Comparison of ENCODE assay signal across 16 mouse cellular contexts in genomic region chr10:66782025-66782424, GRCm38 (mm10).
DNase-seq lines count a peak whose midpoint lies in the region; ATAC-seq and TF ChIP-seq lines count a peak whose summit lies in the region.
"Had no signal": no experiment of that assay in that cellular context is flagged by ENCODE, and none has a peak within 500 bp of the region (broad histone marks: within the 10 kb centered on the region; RNA-seq: fewer than 3 reads in every experiment).

No protein-coding gene starts in this region.

- no peak for ATAC-seq in heart, embryonic 11.5 days (replicated peaks; ENCODE audit: insufficient number of reproducible peaks, low FRiP score, low TSS enrichment)

- TF ChIP-seq RAD21 in MEL (IDR thresholded peaks at IDR 0.05; ENCODE audit: low read depth, low read length) = peak; percentile 21

- H3K36me3 ChIP-seq in heart, adult 2 months (ENCODE audit: control insufficient read depth, insufficient read depth, low read length) = no peaks in the 10 kb centered on the region
- no peaks in the 10 kb centered on the region for H3K36me3 ChIP-seq in heart, embryonic 11.5 days (ENCODE audit: control insufficient read depth, insufficient read depth, low read length)
- no peaks in the 10 kb centered on the region for H3K36me3 ChIP-seq in MEL (ENCODE audit: control insufficient read depth in 1 of 2, insufficient read depth in 2 of 2, low read length in 2 of 2)
- H3K36me3 ChIP-seq in embryonic facial prominence, embryonic 10.5 days (replicated peaks) = no peaks in the 10 kb centered on the region
- H3K36me3 ChIP-seq: hindbrain, embryonic 12.5 days; limb, embryonic 15.5 days; midbrain, embryonic 12.5 days had no signal

- TF ChIP-seq CTCF in heart, adult 2 months (IDR thresholded peaks at IDR 0.05) = peak; percentile 26; the same call in 1 of the 2 replicates
- peak; percentile 26 to 35 (median 34); a peak in 4 of 6 replicates for TF ChIP-seq CTCF in MEL (IDR thresholded peaks at IDR 0.05 in 2 of 3, conservative IDR thresholded peaks at IDR 0.05 in 1 of 3; ENCODE audit: control insufficient read depth in 1 of 3, insufficient read depth in 1 of 3, low read depth in 2 of 3, low read length in 3 of 3, poor library complexity in 1 of 3, severe bottlenecking in 1 of 3)

- H3K27me3 ChIP-seq in heart, adult 2 months (ENCODE audit: control insufficient read depth, insufficient read depth, low read length) = no peaks in the 10 kb centered on the region
- H3K27me3 ChIP-seq in heart, embryonic 11.5 days (ENCODE audit: control insufficient read depth, insufficient read depth, low read length) = no peaks in the 10 kb centered on the region
- H3K27me3 ChIP-seq in MEL (ENCODE audit: control insufficient read depth in 1 of 2, insufficient read depth in 2 of 2, low read length in 2 of 2) = no peaks in the 10 kb centered on the region
- H3K27me3 ChIP-seq in embryonic facial prominence, embryonic 10.5 days (replicated peaks; ENCODE audit: low read depth, poor library complexity, severe bottlenecking) = no peaks in the 10 kb centered on the region
- H3K27me3 ChIP-seq: hindbrain, embryonic 12.5 days; limb, embryonic 15.5 days; midbrain, embryonic 12.5 days had no signal

- no peaks in the 10 kb centered on the region for H3K79me2 ChIP-seq in heart, adult 2 months (replicated peaks; ENCODE audit: control insufficient read depth, insufficient read depth, low read length)
- no peaks in the 10 kb centered on the region for H3K79me2 ChIP-seq in MEL (ENCODE audit: control insufficient read depth, insufficient read depth, low read length, poor library complexity)

- 92% methylated on average over 5 of the region's 5 CpGs for WGBS in heart, adult 2 months
- WGBS in heart, embryonic 11.5 days (ENCODE audit: insufficient replicate concordance) = 86% methylated on average over 5 of the region's 5 CpGs
- 95% methylated on average over 5 of the region's 5 CpGs for WGBS in embryonic facial prominence, embryonic 10.5 days

- no peaks in the 10 kb centered on the region for H3K9me3 ChIP-seq in heart, embryonic 11.5 days (replicated peaks; ENCODE audit: control insufficient read depth, low read length)
- no peaks in the 10 kb centered on the region for H3K9me3 ChIP-seq in MEL (replicated peaks; ENCODE audit: insufficient read depth, low read length)
- H3K9me3 ChIP-seq in embryonic facial prominence, embryonic 10.5 days = 0 out of 2 replicates have a peak, but pooled peaks cover under 1% of the 10 kb centered on the region
- H3K9me3 ChIP-seq: hindbrain, embryonic 12.5 days; limb, embryonic 15.5 days had no signal

- DNase-seq in heart, adult 2 months = no peak
- DNase-seq in lung, postnatal 36 days = peak; percentile 1
- no peak for DNase-seq in lung, postnatal 25 days (ENCODE audit: low spot score)
- peak; percentile 14 for DNase-seq in MEL (ENCODE audit: low read depth, low spot score)
- no peak for DNase-seq in embryonic facial prominence, embryonic 10.5 days (ENCODE audit: low spot score)
- no peak for DNase-seq in spleen, postnatal 36 days (ENCODE audit: low spot score in 2 of 2)
- DNase-seq: kidney, adult 11 months; kidney, postnatal 36 days; lung, adult 2 months; right cerebral cortex, postnatal 4 days; thymus, postnatal 4 days had no signal

- TF ChIP-seq EP300 in heart, adult 2 months (IDR thresholded peaks at IDR 0.05; ENCODE audit: insufficient read depth, low read depth, low read length) = no peak
- TF ChIP-seq EP300 in MEL (IDR thresholded peaks at IDR 0.05; ENCODE audit: low read depth in 1 of 2, low read length in 2 of 2) = no peak

- H3K4me2 ChIP-seq in heart, embryonic 11.5 days = no peak overlapping the region
- H3K4me2 ChIP-seq: hindbrain, embryonic 12.5 days; limb, embryonic 15.5 days; midbrain, embryonic 12.5 days had no signal

- intact Hi-C loops in heart, adult 2 months (cut with DNase I) = no loop called here

- no peaks in the 10 kb centered on the region for H3K4me1 ChIP-seq in heart, adult 2 months (ENCODE audit: control insufficient read depth, insufficient read depth, low read length)
- H3K4me1 ChIP-seq in heart, embryonic 11.5 days (ENCODE audit: control insufficient read depth, insufficient read depth, low read length) = no peaks in the 10 kb centered on the region
- H3K4me1 ChIP-seq in MEL (ENCODE audit: control insufficient read depth in 1 of 2, insufficient read depth in 2 of 2, low read length in 2 of 2) = no peaks in the 10 kb centered on the region
- peaks cover 10% of the 10 kb centered on the region for H3K4me1 ChIP-seq in embryonic facial prominence, embryonic 10.5 days
- H3K4me1 ChIP-seq: hindbrain, embryonic 12.5 days; limb, embryonic 15.5 days; midbrain, embryonic 12.5 days had no signal

- no peak overlapping the region for H3K4me3 ChIP-seq in heart, adult 2 months
- H3K4me3 ChIP-seq in heart, embryonic 11.5 days (ENCODE audit: low read depth, low read length) = no peak overlapping the region
- H3K4me3 ChIP-seq in MEL (ENCODE audit: control insufficient read depth in 1 of 2, insufficient read depth in 1 of 2, low read depth in 2 of 2, low read length in 2 of 2) = no peak overlapping the region
- no peak overlapping the region for H3K4me3 ChIP-seq in embryonic facial prominence, embryonic 10.5 days
- H3K4me3 ChIP-seq: hindbrain, embryonic 12.5 days; limb, embryonic 15.5 days; midbrain, embryonic 12.5 days; myocyte had no signal

- H3K9ac ChIP-seq in heart, adult 2 months (ENCODE audit: low read depth, low read length) = no peak overlapping the region
- no peak overlapping the region for H3K9ac ChIP-seq in heart, embryonic 11.5 days (ENCODE audit: low read depth, low read length)
- no peak overlapping the region for H3K9ac ChIP-seq in MEL (ENCODE audit: control insufficient read depth, low read depth, low read length, poor library complexity, severe bottlenecking)
- H3K9ac ChIP-seq: hindbrain, embryonic 12.5 days; limb, embryonic 15.5 days; midbrain, embryonic 12.5 days had no signal

- no peak overlapping the region for H3K27ac ChIP-seq in heart, adult 2 months
- H3K27ac ChIP-seq in heart, embryonic 11.5 days (ENCODE audit: low read depth, low read length) = no peak overlapping the region
- H3K27ac ChIP-seq in MEL (ENCODE audit: control insufficient read depth, low read depth, low read length) = no peak overlapping the region
- no peak overlapping the region for H3K27ac ChIP-seq in embryonic facial prominence, embryonic 10.5 days (replicated peaks)
- H3K27ac ChIP-seq: hindbrain, embryonic 12.5 days; limb, embryonic 15.5 days; midbrain, embryonic 12.5 days had no signal

- TF ChIP-seq POLR2A in heart, adult 2 months (IDR thresholded peaks at IDR 0.05; ENCODE audit: insufficient read depth, low read depth, low read length) = no peak
- TF ChIP-seq POLR2A in MEL (IDR thresholded peaks at IDR 0.05; ENCODE audit: control insufficient read depth in 1 of 2, insufficient read depth in 1 of 2, low read depth in 1 of 2, low read length in 2 of 2, poor library complexity in 1 of 2) = no peak

TF ChIP-seq in MEL, 35 proteins besides CTCF, POLR2A, EP300 and RAD21:
- peak; percentile 14; the same call in 1 of the 2 replicates for TF ChIP-seq SMC3 (IDR thresholded peaks at IDR 0.05; ENCODE audit: low read depth, low read length)
- TF ChIP-seq BHLHE40 (IDR thresholded peaks at IDR 0.05; ENCODE audit: borderline replicate concordance, low read depth, low read length) = no peak

Comparison
In these comparisons a context has a peak if more than half of its experiments do, and no peak if none do; other contexts are left out.
1. DNase-seq: peak in lung, postnatal 36 days (single experiment) and MEL (single experiment); none in heart, adult 2 months (0 of 2), lung, postnatal 25 days (single experiment), embryonic facial prominence, embryonic 10.5 days (single experiment) and spleen, postnatal 36 days (0 of 2).